Mouse (Mus musculus): ENCODE measurements around the gene Smyd4.

Gene Smyd4

DNA sequence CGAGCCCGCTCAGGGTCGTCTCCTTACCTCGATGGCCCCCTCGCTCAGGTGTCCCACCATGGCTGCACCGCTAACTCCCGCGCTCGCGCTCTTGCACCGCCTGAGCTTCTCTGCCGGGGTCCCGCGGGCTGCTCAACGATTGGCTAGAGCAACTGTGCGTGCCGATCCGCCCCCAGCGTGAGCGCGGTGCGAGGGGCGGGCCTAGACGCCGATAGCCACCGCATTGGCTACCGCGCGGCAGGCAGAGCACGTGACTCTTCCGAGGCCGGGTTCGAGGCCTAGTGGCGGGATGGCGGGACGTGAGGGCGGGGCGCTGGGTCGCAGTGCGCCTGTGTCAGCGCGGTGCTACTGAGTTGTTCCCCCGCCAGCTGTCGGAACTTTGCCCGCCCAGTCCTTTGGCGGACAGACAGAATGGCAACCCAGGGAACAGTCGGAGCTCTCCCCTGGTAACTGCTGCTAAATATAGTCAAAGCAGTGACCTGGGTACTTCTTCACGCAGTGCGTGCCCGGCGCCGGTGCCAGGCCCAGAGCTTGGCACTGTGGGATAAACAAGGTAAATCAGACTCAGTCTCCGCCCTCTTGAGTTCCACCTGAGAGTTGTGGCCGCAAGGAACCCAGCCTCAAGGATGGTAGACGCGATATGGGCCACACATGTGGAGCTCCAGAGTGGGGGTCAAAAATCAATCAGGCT is at the start of gene Smyd4, which contains the start of gene Rpa1:
Smyd4 (plus strand) TSS at position 235 of the 691 bp plus-strand sequence.
Rpa1 (minus strand) TSS at position 126 of the 691 bp plus-strand sequence.
- DNase-seq (ENCODE audit: low spot score in 2 of 2): peak; percentile 95

DNA sequence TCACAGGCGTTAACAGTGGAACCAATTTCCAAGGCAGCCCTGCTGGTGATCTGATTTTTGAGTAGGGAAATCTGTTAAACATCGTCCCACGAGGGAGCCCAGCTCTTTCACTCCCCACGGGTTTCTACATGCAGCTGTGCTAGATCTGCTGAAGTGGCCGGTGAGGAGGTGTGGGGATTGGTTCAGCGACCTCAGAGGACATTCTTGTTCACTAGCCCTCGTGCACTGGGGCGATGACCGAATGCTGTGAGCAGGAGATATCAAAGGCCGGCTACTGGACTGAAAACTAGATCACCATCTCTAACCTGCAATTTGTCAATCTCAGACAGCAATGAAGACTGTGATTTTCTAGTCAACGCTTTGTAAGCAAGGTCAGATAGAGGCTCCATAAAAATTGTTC is 49.7 kb upstream of the Smyd4 start:
- DNase-seq (ENCODE audit: low spot score in 2 of 2): no peak

DNA sequence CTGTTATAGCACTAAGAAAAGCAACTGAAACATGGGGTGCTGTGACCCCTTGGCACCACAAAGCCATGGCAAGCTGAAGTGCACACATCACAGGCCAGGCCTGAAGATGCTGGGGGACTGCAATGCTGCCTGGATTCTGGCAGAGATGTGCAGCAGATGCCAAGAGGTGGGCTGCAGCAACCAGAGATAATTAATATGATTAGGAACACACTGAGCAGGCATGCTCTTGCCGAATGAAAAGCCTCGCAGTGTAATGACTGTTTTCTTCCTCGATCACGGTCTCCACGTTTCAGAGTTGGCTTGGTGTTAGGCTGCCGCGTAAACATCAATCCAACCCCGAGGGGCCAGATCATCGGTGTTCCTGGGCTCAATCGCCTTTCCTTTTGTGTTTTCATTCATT is 48.4 kb upstream of the Smyd4 start:
- no peak for DNase-seq (ENCODE audit: low spot score in 2 of 2)

DNA sequence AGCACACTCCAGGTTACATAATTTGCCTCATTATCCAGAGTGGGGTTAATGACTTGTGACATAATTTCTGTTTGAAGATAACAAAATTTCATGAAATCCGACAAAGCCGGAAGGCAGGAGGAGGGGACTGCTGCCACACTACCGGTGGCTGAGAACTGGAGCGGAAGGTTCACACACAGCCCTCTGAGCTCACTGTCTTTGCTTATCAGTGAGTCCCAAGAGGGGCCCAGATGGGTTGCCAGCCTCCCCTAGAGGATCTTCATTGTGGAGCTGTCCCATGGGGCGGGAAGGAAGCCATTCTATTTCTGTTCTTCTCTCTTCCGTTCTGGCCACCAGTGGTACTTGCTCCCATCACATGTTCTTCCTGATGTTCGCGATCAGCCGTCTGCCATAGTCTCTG is 47.3 kb upstream of the Smyd4 start:
- DNase-seq (ENCODE audit: low spot score in 2 of 2): no peak

DNA sequence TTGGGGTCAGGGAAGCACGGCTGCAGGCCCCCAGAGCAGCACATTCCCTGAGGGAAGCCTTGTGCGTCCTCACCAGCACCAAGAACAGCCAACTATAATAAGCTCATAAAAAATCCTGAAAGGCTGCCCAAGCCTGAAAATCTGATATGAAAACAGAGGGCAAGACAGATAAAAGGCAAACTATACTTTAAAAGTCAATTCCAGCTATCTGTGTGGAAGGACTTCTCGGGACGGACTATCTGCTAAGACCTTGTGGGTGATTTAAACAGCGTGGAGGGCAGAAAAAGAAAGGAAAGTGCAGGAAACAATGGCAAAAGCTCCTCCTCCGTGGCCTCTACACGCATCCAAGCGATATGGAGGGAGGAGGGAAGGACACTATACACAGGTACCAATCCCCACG is 43.4 kb upstream of the Smyd4 start:
- no peak for DNase-seq (ENCODE audit: low spot score in 2 of 2)

DNA sequence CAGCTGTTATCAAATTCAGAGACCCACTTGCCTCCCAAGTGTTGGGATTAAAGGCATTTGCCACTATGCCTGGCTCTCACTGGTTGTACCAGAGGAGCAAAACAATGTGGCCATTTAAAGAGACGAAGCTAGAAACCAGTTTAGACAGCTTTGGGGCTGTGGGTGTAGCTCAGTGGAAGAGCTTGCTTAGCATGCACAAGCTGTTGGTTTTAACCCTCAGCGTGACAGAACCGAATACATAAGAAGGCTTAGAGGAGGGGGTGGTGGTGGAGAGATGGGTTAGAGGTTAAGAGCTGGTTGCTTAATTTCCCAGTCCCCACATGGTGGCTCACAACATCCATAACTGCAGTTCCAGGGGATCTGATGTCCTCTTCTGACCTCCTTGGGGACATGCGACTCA is 39.6 kb upstream of the Smyd4 start:
- DNase-seq (ENCODE audit: low spot score in 2 of 2): no peak

DNA sequence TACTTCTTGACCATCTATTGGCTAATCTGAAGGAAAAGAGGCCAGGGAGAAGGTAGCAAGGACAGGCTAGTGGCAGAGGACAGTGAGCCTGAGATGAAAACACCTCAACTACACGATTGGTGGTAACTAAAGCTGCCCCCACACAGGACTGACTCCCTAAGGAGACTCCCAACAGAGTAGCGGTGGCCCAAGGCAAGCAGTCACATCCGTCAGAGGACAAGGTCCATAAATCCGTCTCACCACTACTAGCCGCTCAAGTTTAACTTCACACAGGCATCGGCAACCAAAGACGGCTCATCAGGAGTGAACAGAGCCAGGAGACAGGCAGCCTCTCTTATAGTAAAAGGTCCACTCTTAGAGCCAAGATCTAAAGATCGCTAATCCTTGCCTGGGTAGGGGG is 37.4 kb upstream of the Smyd4 start:
- no peak for DNase-seq (ENCODE audit: low spot score in 2 of 2)

DNA sequence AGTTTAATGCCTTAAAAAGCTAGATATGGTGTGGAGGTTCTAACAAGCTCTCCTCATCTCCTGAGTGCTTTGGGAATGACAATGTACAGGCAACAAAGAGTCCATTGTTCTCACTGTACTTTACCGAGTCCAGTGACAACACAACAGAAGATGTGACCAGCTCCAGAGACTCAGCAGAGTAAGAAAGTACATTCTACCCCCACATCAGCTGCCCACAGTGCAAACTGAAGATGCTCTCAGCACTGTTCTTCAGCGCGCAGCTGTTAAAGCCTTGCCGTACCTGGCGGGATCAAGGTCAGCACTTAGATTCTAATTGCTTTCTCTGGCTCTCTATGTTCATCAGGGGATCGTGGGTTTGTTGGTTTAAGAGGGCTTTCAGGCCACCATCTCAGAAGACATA is 36.5 kb upstream of the Smyd4 start:
- DNase-seq (ENCODE audit: low spot score in 2 of 2): no peak

DNA sequence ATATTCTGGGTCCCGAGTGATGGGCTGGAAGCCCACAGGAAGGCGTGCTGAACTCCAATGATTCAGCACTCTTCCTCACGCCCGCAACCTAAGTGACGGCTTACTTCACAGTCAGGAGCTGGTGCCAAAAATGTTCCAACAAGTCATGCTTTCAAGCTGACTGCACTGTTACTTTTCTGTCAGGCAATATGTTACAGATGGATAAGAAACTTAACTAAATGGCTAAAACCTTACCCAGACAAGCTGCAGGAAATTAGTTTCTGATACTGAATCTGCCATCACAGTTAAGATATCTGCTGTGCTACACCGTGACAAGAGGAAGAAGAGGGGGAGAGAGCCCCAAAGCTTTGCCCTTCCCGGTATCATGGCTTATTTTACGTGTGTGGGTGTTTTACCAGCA is 34.4 kb upstream of the Smyd4 start:
- DNase-seq (ENCODE audit: low spot score in 2 of 2): no peak

DNA sequence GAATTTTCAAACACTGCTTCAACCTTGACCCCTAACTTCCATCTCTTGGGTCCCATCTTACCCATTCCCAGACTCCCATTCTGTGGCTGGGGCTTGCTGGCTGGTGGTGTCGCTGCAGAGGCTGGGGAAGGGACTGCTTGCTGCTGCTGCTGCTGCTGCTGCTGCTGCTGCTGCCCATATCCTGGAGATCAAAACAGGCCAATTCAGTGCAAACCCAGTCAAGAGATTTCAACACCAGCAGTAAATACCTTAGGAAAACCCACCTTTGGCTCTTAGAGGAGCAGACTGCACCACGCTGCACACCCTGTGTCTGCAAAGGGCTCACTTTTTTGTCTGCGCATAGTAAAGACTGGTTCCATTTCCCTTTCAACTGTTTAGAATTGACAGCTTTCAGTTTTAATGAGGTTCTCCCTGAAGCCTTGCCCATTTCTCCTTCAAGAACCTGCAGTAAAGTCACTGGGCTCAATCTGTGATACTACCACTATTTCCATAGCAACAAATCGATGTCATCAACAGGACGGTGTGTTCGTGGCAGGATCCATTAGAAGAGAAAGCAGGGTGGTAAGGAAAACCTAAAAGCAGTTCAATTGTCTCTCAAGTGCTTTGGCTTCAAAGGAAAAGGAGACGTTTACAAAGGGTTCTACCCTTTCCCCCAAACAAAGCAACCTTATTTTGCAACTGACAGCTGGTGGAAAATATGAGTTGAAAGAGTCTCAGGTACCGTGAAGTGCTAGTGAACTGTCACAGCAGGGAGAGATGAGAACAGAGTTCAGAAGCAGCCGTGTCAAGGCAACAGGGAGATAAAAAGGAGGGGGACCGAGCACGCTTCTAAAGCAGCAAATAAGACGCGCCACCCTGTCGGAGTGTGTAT is 29.6 kb upstream of the Smyd4 start:
- DNase-seq (ENCODE audit: low spot score in 2 of 2): no peak

DNA sequence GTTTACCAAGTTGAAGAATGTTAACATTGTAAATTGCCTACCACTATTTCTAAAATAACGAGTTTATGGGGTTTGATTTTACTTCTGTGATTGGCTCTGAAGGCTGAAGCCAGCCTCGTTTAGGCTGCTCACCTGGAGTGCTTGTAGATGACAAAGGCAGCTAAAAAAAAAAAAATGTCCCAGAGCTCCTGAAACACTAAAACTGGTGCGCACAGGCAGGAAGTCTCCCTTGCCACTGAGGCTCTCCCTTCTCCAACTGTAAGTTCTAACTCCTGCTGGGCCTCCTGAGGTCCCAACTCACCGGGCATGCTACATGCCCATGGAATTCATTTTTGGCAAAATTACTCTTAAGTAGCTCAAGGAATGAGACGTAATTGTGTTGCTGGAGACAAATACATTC is 29.0 kb upstream of the Smyd4 start:
- no peak for DNase-seq (ENCODE audit: low spot score in 2 of 2)

DNA sequence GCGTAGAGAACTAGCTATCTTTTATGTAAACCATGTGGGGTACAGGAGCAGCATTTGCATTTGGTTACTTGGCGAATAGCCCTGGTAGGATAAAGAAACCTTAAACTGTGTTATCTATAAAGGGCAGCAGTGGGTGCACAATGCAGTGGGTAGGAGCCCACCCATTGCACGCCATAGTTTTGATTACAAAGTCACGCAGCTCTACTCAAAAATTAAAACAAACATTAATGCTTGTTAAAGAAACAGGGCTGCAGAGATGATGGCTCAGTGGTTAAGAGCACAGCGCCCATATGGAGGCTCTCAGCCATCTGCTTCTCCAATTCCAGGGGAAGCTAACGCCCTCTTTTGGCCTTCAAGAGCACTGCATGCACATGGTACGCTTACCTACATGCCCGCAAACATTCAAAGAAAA is 24.9 kb upstream of the Smyd4 start:
- DNase-seq (ENCODE audit: low spot score in 2 of 2): no peak

DNA sequence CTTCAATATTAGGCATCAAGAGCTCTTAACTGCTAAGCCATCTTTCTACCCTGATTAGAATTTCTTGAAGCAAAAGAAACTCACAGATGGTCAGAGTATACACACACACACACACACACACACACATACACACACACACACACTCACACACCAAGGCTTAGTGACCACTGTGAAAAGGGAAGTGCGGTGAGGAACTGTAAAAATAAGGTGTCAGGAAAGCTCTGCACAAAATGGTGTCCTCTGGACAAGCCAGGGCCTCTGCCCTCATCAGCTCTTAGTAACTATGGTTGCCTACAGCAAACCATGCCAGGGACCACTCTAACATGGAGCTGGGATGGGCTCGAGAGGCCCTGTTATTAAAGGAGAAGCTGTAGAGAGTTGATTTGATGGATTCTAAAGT is 23.8 kb upstream of the Smyd4 start:
- no peak for DNase-seq (ENCODE audit: low spot score in 2 of 2)

DNA sequence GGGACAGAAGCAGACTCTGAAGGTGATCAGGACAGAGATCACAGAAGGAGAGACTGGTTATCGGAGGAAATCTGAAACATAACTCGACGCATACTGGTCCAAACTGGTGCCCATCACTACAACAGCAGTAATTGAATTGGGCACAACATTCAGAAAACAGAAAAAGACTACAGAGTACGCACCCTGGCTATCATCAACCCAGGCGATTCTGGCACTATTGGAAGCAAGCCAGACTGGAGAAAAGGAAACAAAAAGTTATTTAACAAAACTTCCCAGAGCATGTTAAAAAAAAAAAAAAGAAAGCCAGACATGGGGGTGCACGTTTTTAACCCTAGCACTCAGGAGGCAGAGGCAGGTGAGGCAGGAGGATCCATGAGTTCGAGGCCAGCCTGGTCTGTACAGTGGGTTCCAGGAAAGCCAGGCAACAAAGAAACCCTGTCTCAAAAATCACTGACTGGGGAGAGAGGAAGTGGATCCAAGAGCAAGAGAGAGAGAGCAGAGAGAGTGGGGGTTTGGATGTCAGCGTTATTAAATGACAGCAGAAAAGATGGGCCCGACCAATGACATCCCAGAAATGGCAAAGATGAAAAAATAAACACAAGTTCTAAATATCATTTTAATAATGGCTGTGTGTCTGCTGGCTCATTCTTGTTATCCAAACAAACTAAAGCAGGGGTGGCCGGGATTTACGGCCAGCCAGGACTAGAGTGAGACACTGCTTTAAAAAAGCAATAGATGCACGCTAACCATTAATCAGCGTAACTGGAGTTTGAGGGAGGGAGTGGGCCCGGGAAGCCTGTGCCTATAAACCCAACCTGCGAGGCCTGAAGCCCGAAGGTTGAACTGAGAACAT is 22.9 kb upstream of the Smyd4 start:
- DNase-seq (ENCODE audit: low spot score in 2 of 2): no peak

DNA sequence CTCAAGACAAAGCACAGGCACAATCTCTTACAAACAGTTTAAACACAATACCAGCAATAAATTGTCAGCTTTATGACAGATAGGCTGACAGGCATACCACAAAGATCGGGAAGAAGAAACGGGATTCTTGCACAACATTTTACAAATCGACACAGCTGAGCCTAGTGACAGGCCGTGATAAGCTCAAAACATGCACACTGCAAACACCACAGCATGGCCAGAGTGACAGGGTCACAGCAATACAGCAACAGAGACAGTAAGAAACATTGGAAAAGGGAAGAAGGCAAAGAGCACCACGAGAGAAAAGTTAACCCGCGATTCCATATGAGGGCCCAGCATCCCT is 22.3 kb upstream of the Smyd4 start:
- no peak for DNase-seq (ENCODE audit: low spot score in 2 of 2)

DNA sequence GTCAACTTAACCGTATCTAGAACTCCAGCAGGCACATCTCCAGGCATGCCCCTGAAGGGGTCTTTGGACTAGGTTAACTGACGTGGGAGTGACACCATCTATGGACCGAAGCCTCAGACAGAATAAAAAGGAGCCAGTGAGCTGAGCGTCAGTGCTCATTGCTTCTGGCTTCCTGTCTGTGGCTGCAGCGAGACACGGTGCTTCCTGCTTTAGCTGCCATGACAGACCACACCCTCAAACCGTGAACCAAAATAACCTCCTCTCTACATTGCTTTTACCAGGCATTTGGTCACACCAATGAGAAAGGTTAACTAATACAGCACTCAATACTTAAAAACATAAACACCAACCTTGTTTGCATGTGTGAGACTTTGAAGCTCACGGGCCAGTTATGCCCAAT is 11.6 kb upstream of the Smyd4 start:
- DNase-seq (ENCODE audit: low spot score in 2 of 2): no peak

DNA sequence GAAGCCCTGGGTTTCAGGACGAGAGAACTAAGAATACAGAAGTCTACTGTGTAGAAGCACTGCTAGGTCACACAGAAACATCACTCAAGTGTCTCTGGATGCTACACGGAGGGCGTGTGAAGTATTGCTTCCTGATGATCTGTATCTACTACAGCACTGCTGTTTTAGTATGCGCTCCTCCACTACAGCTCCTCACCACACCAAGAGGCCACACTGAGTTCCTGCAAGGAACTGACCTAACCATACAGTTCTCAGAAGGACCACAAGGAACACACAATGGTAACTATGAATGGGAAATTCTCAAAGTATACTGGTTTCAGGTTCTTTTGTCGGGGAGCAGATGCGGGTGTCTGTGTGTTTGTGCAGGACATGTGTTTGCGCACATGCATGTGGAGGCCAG is 11.0 kb upstream of the Smyd4 start:
- DNase-seq (ENCODE audit: low spot score in 2 of 2): no peak

DNA sequence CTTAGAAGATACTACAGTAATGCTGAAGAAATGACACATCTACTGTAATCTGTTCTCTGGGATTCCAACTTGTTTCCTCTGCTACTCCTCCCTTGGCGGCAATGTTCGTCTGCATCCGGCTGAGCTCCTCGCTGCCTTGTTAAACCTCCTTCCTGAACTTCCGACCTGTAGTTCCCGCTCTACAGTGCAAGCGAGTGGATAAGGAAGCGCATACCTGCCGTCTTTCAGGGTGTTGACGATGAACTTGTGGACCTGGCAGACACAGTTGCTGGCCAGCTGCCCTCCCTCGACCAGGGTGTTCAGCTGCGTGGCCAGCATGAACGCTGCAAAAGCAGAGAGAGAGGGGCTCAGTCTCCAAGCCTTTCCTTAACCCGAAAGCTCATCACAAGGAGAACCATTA is 8.2 kb upstream of the Smyd4 start:
- no peak for DNase-seq (ENCODE audit: low spot score in 2 of 2)

DNA sequence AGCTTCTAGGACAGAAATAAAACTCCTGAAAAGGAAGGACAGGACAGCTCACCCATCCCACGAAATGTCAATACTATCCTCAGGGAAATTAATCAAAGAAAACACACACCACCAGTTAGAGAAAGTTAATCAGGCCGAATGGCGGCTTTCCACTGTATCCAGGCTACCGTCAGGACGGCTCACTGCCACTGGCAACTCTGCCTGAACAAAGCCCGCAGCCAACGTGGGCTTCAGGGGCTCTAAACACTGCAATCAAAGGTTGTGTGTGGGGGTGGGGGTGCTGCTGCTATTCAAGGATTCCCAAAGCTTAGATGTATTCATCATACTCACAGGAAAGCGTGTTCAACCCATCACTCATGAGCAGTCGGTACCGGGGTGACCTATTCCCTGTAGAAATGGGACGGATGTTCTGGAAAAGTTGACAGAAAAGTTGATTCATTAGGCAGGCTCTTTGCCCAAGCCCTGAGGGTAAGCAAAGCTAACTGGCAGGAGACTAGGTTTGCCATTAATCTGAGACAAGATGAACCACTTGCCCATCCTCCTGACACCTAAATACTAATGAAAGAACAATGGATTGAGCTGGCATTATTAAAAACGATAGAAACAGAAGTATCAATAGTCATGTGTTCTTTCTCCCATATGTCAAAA is 7.4 kb upstream of the Smyd4 start:
- no peak for DNase-seq (ENCODE audit: low spot score in 2 of 2)

DNA sequence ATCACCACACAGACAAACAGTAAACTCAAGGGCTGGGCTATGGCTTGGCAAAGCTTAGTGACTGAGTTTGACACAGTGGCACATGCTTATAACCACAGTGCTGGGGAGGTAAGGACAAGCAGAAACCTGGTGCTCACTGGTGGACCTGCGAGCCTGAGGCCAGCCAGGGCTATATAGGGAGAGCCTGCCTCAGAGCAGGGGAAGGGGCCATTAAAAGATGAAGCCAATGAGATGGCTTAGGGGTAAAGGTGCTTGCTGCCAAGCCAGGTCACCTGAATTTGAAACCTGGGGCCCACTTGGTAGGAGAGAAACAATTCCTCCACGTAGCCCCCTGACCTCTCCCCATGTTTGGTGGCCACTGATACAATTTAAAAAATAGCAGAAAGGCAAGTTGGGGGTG is 5.1 kb upstream of the Smyd4 start:
- DNase-seq (ENCODE audit: low spot score in 2 of 2): no peak

DNA sequence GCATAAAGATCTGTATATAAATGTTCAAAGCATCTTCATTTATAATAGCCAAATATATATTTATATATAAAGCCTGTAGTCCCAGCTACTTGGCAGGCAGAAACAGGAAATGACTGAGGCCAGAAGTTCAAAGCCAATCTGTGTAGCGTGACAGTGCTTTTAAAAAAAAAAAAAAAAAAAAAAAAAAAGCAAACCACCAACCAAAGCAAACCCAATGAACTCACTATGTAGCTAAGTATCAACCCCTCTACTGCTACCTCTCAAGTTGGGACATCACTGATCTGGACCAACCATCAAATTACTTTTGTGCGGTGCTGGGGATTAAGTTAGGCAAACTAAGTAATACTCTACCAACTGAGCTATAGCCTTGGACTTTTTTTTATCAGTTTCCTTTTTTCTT is 4.1 kb upstream of the Smyd4 start:
- DNase-seq (ENCODE audit: low spot score in 2 of 2): no peak

DNA sequence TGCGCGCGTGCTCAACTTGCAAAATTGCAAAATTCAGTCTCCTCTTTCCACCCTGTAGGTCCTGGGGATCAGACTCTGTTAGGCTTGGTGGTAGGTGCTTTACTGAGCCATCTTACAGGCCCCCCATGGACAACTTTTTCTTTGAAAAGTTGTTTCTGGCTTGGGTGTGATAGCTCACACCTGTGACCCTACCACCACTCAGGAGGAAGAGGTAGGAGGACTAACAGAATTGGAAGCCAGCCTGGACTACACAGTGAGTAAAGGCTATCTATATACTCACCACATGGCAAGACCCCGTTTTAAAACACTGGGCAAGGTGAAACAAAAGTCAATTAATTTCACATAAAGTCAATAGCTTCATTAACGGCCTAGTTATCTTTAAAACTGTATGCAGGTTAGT is 3.5 kb upstream of the Smyd4 start:
- DNase-seq (ENCODE audit: low spot score in 2 of 2): no peak
